Mouse (Mus musculus) forebrain, embryonic 12.5 days (tissue): ENCODE results near the gene A630095N17Rik. TPM values are rescaled to one million over a fixed set of nuclear protein-coding genes. Genes with fewer than 3 reads are reported as not detected.

Source experiments
- ATAC-seq: fragments of 200-750 bp; cut with Nextera tagmentation; 2 replicates; pipeline ENCODE4 v1.8.0; 2017; ENCODE audit warnings: moderate TSS enrichment; ENCODE audit not compliant: low FRiP score
- H3K27ac ChIP-seq: fragments of 300-500 bp; sonication (generic); 2 replicates; pipeline ENCODE4 v1.5.1; 2016; ENCODE audit warnings: mild to moderate bottlenecking
- H3K27me3 ChIP-seq: fragments of 300-500 bp; sonication (generic); 2 replicates; pipeline ENCODE4 v1.6.1; 2016; ENCODE audit warnings: mild to moderate bottlenecking
- H3K36me3 ChIP-seq: fragments of 300-500 bp; sonication (generic); replicated peaks from 2 replicates; pipeline ENCODE4 v1.6.1; 2016; ENCODE audit warnings: mild to moderate bottlenecking
- H3K4me1 ChIP-seq: fragments of 300-500 bp; sonication (generic); 2 replicates; pipeline ENCODE4 v1.6.1; 2016
- H3K4me2 ChIP-seq: fragments of 300-500 bp; sonication (generic); 2 replicates; pipeline ENCODE4 v1.6.1; 2016; ENCODE audit warnings: mild to moderate bottlenecking, moderate library complexity
- H3K4me3 ChIP-seq: fragments of 300-500 bp; sonication (generic); replicated peaks from 2 replicates; pipeline ENCODE4 v1.5.1; 2016; ENCODE audit warnings: mild to moderate bottlenecking
- H3K9ac ChIP-seq: fragments of 300-500 bp; sonication (generic); 2 replicates; pipeline ENCODE4 v1.6.1; 2016; ENCODE audit warnings: mild to moderate bottlenecking
- H3K9me3 ChIP-seq: fragments of 300-500 bp; sonication (generic); 2 replicates; pipeline ENCODE4 v1.6.1; 2016
- WGBS: fragments of 180-500 bp; shearing (Covaris S2); methylation state at CpG from one replicate; pipeline ENCODE4 v1.1.7; 2016; 5-methylcytosine and 5-hydroxymethylcytosine counted together
- polyA plus RNA-seq: library from polyadenylated mRNA; unstranded; fragments of >200 nt; fragmentation: Nextera tagmentation; extraction: Ambion mirVana; gene quantifications from 2 replicates; pipeline ENCODE4 v1.2.1, GENCODE M21; 2016

The A630095N17Rik gene
- polyA plus RNA-seq, 1 experiment from 2014 or later: not detected

GRCm38 (mm10) chr1:75252308-75252707, 20.4 kb upstream of the A630095N17Rik start:
- 74% methylated on average over 13 of the region's 13 CpGs for WGBS
- H3K27me3 ChIP-seq: peaks cover 15% of the 10 kb centered on the region; the same call in 1 of the 2 replicates
- no peak overlapping the region for H3K4me3 ChIP-seq
- no peaks in the 10 kb centered on the region for H3K9me3 ChIP-seq
- no peak overlapping the region for H3K9ac ChIP-seq
- H3K4me1 ChIP-seq: peaks cover 22% of the 10 kb centered on the region
- no peak overlapping the region for H3K27ac ChIP-seq
- ATAC-seq: no peak
- H3K36me3 ChIP-seq: no peaks in the 10 kb centered on the region
- no peak overlapping the region for H3K4me2 ChIP-seq

DNA sequence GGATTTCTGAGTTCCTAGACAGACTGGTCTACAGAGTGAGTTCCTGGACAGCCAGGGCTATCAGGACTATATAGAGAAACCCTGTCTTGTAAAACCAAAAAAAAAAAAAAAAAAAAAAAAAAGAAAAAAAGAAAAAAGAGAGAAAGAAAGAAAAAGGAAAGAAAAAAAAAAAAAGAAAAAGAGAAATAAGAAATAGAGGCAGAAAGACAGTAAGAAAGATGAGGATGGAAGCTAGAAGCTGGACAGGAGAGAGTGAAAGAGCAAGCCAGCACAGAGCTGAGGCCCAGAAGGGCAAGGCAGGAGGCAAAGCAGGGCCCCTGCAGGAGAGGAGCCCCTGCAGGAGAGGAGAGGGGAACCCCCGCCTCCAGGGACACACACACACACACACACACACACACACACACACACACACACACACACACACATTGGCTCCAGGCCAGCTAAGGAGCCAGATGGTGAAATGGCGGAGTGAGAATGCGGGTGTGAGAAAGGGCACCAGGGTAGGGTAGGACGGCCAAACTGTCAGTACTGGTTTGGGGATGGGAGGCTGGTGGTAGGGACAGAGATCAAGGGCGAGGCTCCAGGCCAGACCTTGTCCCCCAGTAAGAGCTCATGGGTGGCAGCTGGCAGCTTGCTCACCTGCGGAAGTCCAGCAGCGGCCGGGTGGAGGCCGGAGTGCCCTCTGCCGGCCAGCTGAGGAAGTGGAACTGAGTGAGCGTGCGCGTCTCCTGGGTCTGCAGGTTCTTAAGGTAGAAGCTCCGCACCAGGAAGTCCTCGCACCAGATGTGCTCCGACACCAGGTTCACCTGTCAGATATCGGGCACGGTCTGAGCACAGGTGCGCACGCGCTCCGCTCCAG, 19.4 kb upstream of the A630095N17Rik start:
- Histone ChIP-seq H3K27me3 (peaks cover 13% of the 10 kb centered on the region; the same call in 1 of the 2 replicates), H3K9ac (no peak overlapping the region), H3K4me2 (peak overlapping the region; percentile 47), H3K27ac (peak overlapping the region; percentile 31; the same call in 1 of the 2 replicates), H3K4me1 (peaks cover 23% of the 10 kb centered on the region), H3K4me3 (peak overlapping the region; percentile 21), H3K9me3 (no peaks in the 10 kb centered on the region), H3K36me3 (no peaks in the 10 kb centered on the region)
- ATAC-seq: peak; percentile 54
- 3% methylated on average over 21 of the region's 22 CpGs for WGBS

DNA sequence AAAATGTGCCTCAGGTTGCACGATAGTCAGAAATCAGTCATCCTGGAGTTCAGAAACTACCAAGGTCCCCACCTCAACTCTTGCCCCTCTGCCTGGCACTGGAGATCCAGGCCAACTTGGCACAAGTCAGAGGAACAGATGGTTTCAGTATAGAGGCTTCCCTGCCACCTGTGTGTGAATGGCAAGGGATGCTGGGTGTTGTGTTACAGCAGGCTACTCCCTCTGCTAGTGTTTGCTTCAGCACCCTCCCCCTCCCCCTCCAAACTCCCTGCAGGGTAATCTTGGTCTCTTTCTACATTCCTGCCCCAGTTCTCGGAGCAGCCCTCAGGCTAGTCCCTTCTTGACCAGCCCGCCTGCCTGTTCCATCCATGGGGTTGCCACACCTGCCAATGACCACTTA, 18.6 kb upstream of the A630095N17Rik start:
- Histone ChIP-seq H3K4me2 (no peak overlapping the region), H3K9ac (no peak overlapping the region), H3K27ac (peak overlapping the region; percentile 36; the same call in 1 of the 2 replicates), H3K4me3 (no peak overlapping the region), H3K4me1 (peaks cover 23% of the 10 kb centered on the region), H3K9me3 (no peaks in the 10 kb centered on the region), H3K36me3 (no peaks in the 10 kb centered on the region), H3K27me3 (peaks cover 13% of the 10 kb centered on the region; the same call in 1 of the 2 replicates)
- WGBS: 63% methylated on average over 3 of the region's 3 CpGs
- no peak for ATAC-seq

DNA sequence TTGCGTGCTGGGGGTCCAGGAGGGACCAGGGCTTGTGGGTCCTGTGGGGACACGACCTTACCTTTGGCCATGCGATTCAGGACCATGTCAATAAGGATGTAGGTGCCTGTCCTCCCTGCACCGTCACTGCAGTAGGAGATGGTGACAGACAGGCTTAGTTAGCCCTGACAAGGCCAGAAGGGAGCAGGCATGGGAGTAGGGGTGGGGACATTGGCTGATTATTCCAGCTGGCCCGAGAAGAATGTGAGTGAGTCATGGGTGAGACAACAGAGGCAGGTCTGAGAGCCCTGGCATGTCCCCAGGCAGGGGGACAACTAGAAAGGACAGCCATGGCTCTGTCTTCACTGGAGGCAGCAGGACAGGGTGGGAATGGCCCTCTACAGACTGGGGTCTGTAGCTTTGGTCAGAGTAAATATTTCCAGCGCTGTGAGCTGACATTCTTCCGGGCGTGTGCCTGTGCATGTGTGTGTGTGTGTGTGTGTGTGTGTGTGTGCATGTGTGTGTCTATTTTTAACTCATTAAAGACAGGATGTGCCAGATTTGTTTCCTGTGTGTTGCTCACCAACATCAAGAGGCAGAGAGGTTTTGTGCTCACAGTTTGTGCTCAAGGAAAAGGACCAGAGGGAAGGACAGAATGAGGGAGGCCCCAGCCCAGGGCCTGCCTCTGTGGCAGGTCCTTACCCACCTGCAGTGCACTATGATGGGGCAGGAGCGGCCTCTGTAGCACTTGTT, 16.3 kb upstream of the A630095N17Rik start:
- Histone ChIP-seq H3K4me3 (no peak overlapping the region), H3K27me3 (peaks cover 11% of the 10 kb centered on the region; the same call in 1 of the 2 replicates), H3K9me3 (no peaks in the 10 kb centered on the region), H3K36me3 (peaks cover 7% of the 10 kb centered on the region; the same call in 1 of the 2 replicates), H3K27ac (no peak overlapping the region), H3K9ac (peak overlapping the region; percentile 9; the same call in 1 of the 2 replicates), H3K4me2 (no peak overlapping the region), H3K4me1 (peaks cover 23% of the 10 kb centered on the region)
- 60% methylated on average over 9 of the region's 9 CpGs for WGBS
- ATAC-seq: no peak

- H3K27ac ChIP-seq: no peak overlapping the region
- H3K4me1 ChIP-seq: peaks cover 23% of the 10 kb centered on the region
- ATAC-seq: no peak
- peaks cover 10% of the 10 kb centered on the region; the same call in 1 of the 2 replicates for H3K36me3 ChIP-seq
- H3K4me2 ChIP-seq: no peak overlapping the region
- H3K27me3 ChIP-seq: peaks cover 2% of the 10 kb centered on the region; the same call in 1 of the 2 replicates
- H3K9me3 ChIP-seq: no peaks in the 10 kb centered on the region
- 84% methylated on average over 16 of the region's 16 CpGs for WGBS
- H3K9ac ChIP-seq: no peak overlapping the region
- H3K4me3 ChIP-seq: no peak overlapping the region
Observed at GRCm38 (mm10) chr1:75247071-75247930, 15.4 kb upstream of the A630095N17Rik start.

- Histone ChIP-seq H3K27ac (no peak overlapping the region), H3K9ac (no peak overlapping the region), H3K4me3 (no peak overlapping the region), H3K9me3 (no peaks in the 10 kb centered on the region), H3K4me2 (no peak overlapping the region), H3K4me1 (peaks cover 11% of the 10 kb centered on the region), H3K27me3 (no peaks in the 10 kb centered on the region), H3K36me3 (peaks cover 15% of the 10 kb centered on the region)
- peak; percentile 78 for ATAC-seq
- 16% methylated on average over 4 of the region's 4 CpGs for WGBS
Observed at GRCm38 (mm10) chr1:75244836-75245235, 12.9 kb upstream of the A630095N17Rik start.

- Histone ChIP-seq H3K27me3 (no peaks in the 10 kb centered on the region), H3K9me3 (no peaks in the 10 kb centered on the region), H3K9ac (no peak overlapping the region), H3K4me1 (peaks cover 11% of the 10 kb centered on the region), H3K36me3 (peaks cover 15% of the 10 kb centered on the region), H3K4me2 (no peak overlapping the region), H3K4me3 (no peak overlapping the region), H3K27ac (no peak overlapping the region)
- WGBS: 84% methylated on average over 12 of the region's 12 CpGs
- peak; percentile 20; the same call in 1 of the 2 replicates for ATAC-seq
Observed at GRCm38 (mm10) chr1:75244175-75244826, 12.4 kb upstream of the A630095N17Rik start.

GRCm38 (mm10) chr1:75243411-75243810, 11.5 kb upstream of the A630095N17Rik start:
- Histone ChIP-seq H3K27me3 (no peaks in the 10 kb centered on the region), H3K4me1 (peaks cover 11% of the 10 kb centered on the region), H3K27ac (no peak overlapping the region), H3K4me2 (no peak overlapping the region), H3K36me3 (peaks cover 15% of the 10 kb centered on the region), H3K4me3 (no peak overlapping the region), H3K9ac (no peak overlapping the region), H3K9me3 (no peaks in the 10 kb centered on the region)
- no peak for ATAC-seq
- WGBS: 91% methylated on average over 14 of the region's 14 CpGs

- 87% methylated on average over 10 of the region's 10 CpGs for WGBS
- H3K27ac ChIP-seq: no peak overlapping the region
- H3K4me2 ChIP-seq: no peak overlapping the region
- H3K27me3 ChIP-seq: no peaks in the 10 kb centered on the region
- peaks cover 15% of the 10 kb centered on the region for H3K36me3 ChIP-seq
- H3K9ac ChIP-seq: no peak overlapping the region
- no peak for ATAC-seq
- no peak overlapping the region for H3K4me3 ChIP-seq
- H3K4me1 ChIP-seq: peaks cover 23% of the 10 kb centered on the region
- H3K9me3 ChIP-seq: no peaks in the 10 kb centered on the region
Observed at GRCm38 (mm10) chr1:75239591-75239990, 7.7 kb upstream of the A630095N17Rik start.

DNA sequence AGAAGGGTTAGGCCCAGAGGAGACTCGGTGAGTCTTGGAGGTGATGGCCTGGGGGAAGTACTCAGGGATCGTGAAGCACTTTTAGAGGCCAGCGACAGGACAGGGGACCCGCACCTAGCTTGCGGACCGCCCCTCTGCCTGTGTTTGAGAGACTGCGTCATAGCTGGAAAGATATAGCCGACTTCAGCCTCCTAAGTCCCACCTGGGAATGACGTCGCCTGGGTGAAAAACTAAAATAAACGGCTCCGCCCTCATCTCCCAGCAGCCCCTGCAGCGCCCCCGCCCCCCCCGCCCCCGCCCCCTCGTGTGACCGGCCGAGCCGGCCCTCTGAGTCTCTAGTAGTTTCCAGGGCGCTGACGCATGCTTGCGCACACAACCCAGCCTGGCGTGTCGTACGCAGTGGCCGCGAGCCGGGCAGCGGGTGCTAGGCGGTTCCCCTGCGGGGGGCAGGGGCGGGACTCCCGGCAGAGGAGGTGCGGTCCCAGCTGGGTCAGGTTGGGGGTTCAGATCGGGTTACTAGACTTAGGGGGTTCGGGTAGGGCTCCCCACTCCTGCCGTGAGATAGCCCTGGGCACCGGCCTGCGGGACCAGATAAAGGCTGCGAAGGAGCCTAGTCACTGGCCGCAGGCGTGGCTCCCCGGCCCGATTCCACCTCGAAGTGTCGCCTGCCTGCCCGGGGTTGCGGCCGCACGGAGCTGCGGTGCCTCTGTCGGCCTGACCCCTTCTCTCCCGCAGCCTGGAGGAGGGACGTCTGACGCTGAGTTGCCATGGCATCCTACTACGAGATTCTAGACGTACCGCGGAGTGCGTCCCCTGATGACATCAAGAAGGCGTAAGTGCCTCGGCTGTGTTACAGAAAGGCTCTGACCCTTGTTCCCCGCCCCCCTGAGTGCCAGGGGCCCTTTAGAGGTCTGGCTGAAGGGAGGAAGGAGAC, 4.5 kb upstream of the A630095N17Rik start, which contains the start of gene Dnajb2:
Gene Dnajb2 (plus strand): TSS at position 290 of the 934 bp plus-strand sequence.
- Histone ChIP-seq H3K9me3 (no peaks in the 10 kb centered on the region), H3K9ac (peak within 1 kb of the TSS; percentile 77), H3K4me3 (peak within 1 kb of the TSS; percentile 64), H3K27me3 (no peaks in the 10 kb centered on the region), H3K27ac (peak within 1 kb of the TSS; percentile 78), H3K4me1 (peaks cover 23% of the 10 kb centered on the region), H3K4me2 (peak within 1 kb of the TSS; percentile 94), H3K36me3 (peaks cover 5% of the 10 kb centered on the region)
- ATAC-seq: peak; percentile 87
- WGBS: under 1% methylated on average over 64 of the region's 64 CpGs
